1 mouse cellular context compared by ENCODE assay signal in the genomic region with DNA sequence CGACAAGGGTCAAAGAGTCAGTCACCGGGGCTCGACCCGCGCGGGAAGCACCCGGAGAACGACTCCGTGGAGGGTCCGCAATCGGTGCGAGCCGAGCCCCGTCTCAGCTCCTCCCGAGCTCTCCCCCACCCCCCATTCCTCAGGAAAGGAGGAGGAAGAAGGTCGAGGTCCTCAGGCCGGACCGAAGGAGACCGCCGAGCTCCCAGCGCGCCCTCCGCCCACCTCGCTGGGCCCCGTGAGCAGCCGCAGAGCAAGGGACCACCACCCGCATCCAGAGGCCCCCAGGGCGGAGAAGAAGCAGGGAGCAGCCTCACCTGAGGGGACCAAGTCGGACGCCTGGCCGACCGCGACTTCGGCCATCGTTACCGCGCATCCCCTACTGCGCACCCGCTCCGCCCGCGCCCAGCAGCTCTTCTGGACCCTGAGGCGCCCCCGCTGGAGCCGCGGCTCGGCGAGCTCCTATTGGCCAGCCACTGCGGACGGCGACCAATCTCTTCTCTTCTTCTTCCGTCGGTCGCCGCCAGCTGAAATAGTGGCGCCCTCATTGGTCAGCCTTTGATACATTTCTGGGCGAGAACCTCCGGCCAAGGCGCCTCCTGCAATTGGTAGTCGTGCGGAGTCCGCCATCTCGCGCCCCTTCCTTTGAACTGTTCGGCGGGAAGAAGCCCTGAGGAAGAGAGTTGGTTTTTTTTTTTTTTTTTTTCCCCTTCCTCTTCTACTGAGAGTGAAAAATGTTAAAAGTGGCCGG.
TF ChIP-seq lines count a peak whose summit lies in the region.

A gene (minus strand): TSS at position 402 of the 748 bp plus-strand sequence.

TF ChIP-seq in MEL, 35 proteins besides CTCF, POLR2A, EP300 and RAD21 (continued from another document):
- TF ChIP-seq SIN3A (IDR thresholded peaks at IDR 0.05; ENCODE audit: low read length): no peak; the same call in 1 of the 2 replicates
- TF ChIP-seq HCFC1 (IDR thresholded peaks at IDR 0.05; ENCODE audit: low read depth, low read length): peak; percentile 82
- TF ChIP-seq BHLHE40 (IDR thresholded peaks at IDR 0.05; ENCODE audit: borderline replicate concordance, low read depth, low read length): no peak
- TF ChIP-seq ZNF384 (IDR thresholded peaks at IDR 0.05; ENCODE audit: low read depth, low read length): peak; percentile 95
- no peak for TF ChIP-seq JUND (IDR thresholded peaks at IDR 0.05; ENCODE audit: low read depth, low read length)
- TF ChIP-seq E2F4 (IDR thresholded peaks at IDR 0.05; ENCODE audit: borderline replicate concordance, low read depth, low read length): peak; percentile 92
- TF ChIP-seq MAZ (IDR thresholded peaks at IDR 0.05; ENCODE audit: low read depth, low read length): peak; percentile 60; the same call in 1 of the 2 replicates
- TF ChIP-seq NELFE (IDR thresholded peaks at IDR 0.05; ENCODE audit: low read depth, low read length): peak; percentile 92
- TF ChIP-seq GATA1 (IDR thresholded peaks at IDR 0.05; ENCODE audit: low read depth, low read length): no peak
- no peak for TF ChIP-seq MAFK (IDR thresholded peaks at IDR 0.05; ENCODE audit: borderline replicate concordance, low read depth, low read length)
- no peak; the same call in 1 of the 2 replicates for TF ChIP-seq UBTF (IDR thresholded peaks at IDR 0.05; ENCODE audit: borderline replicate concordance, insufficient read depth, low read depth, low read length)
- no peak; the same call in 1 of the 2 replicates for TF ChIP-seq MAX (IDR thresholded peaks at IDR 0.05; ENCODE audit: low read length)
- TF ChIP-seq RCOR1 (IDR thresholded peaks at IDR 0.05; ENCODE audit: low read depth, low read length): no peak
